Mouse (Mus musculus) liver, embryonic 16.5 days (tissue): ENCODE measurements around the gene Opcml. TPM values are rescaled to one million over a fixed set of nuclear protein-coding genes. Genes with fewer than 3 reads are reported as not detected.

Source experiments
- ATAC-seq: fragments of 200-750 bp; cut with Nextera tagmentation; 2 replicates; pipeline ENCODE4 v1.8.0; 2017; ENCODE audit warnings: low read depth, mild to moderate bottlenecking, moderate number of reproducible peaks, moderate library complexity
- H3K27ac ChIP-seq: fragments of 300-500 bp; sonication (generic); 2 replicates; pipeline ENCODE4 v1.5.1; 2014; ENCODE audit warnings: mild to moderate bottlenecking, low read length
- H3K27me3 ChIP-seq: fragments of 300-500 bp; sonication (generic); 2 replicates; pipeline ENCODE4 v1.6.1; 2014; ENCODE audit warnings: low read depth, low read length, mixed read lengths; ENCODE audit not compliant: control insufficient read depth, insufficient read depth
- H3K36me3 ChIP-seq: fragments of 300-500 bp; sonication (generic); 2 replicates; pipeline ENCODE4 v1.6.1; 2014; ENCODE audit warnings: mild to moderate bottlenecking; ENCODE audit not compliant: control insufficient read depth, insufficient read depth
- H3K4me1 ChIP-seq: fragments of 300-500 bp; sonication (generic); 2 replicates; pipeline ENCODE4 v1.6.1; 2014; ENCODE audit warnings: low read depth, low read length, mixed read lengths; ENCODE audit not compliant: control insufficient read depth
- H3K4me2 ChIP-seq: fragments of 300-500 bp; sonication (generic); 2 replicates; pipeline ENCODE4 v1.6.1; 2014; ENCODE audit warnings: low read depth, low read length, mixed read lengths
- H3K4me3 ChIP-seq: fragments of 300-500 bp; sonication (generic); 2 replicates; pipeline ENCODE4 v1.5.1; 2014; ENCODE audit warnings: low read depth, mild to moderate bottlenecking, low read length
- H3K9ac ChIP-seq: fragments of 300-500 bp; sonication (generic); 2 replicates; pipeline ENCODE4 v1.6.1; 2014; ENCODE audit warnings: low read depth, low read length
- H3K9me3 ChIP-seq: fragments of 300-500 bp; sonication (generic); replicated peaks from 2 replicates; pipeline ENCODE4 v1.6.1; 2016; ENCODE audit warnings: low read length; ENCODE audit not compliant: control insufficient read depth
- WGBS: fragments of 180-500 bp; shearing (Covaris S2); extraction: QIAGEN DNeasy Blood & Tissue Kit; methylation state at CpG from one replicate; pipeline ENCODE4 v1.1.7; 2014; ENCODE audit not compliant: insufficient replicate concordance; 5-methylcytosine and 5-hydroxymethylcytosine counted together
- polyA plus RNA-seq: library from polyadenylated mRNA; unstranded; fragments of >200 nt; fragmentation: Nextera tagmentation; extraction: Ambion mirVana; gene quantifications from 2 replicates; pipeline ENCODE4 v1.2.1, GENCODE M21; 2015

Opcml gene
- polyA plus RNA-seq, 1 experiment from 2014 or later = 0.26 TPM

DNA sequence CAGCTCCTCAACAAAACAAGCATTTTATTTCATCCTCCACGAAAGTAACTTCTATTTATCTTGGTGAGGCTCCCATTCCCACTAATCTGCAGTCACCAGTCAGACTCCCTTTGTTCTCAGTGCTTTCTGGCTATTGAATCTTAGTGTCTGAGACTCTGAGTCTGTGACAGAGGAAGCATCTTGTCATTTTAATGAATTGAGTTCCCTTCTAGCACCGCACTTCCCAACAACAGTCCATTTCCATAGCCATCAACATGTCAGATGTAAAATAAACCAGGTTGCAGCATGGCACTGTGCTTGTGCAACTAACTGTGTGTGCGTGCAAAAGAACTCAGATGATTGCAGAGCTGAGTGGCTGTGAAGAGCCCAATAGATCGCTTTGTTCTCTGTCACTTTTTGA lies 680.9 kb downstream of the Opcml start:
- H3K9ac ChIP-seq = no peak overlapping the region
- H3K4me3 ChIP-seq = no peak overlapping the region
- H3K27ac ChIP-seq = no peak overlapping the region
- H3K9me3 ChIP-seq = no peaks in the 10 kb centered on the region
- no peaks in the 10 kb centered on the region for H3K36me3 ChIP-seq
- no peaks in the 10 kb centered on the region for H3K27me3 ChIP-seq
- ATAC-seq = no peak
- WGBS = 35% methylated on average over 4 of the region's 4 CpGs
- H3K4me2 ChIP-seq = no peak overlapping the region
- H3K4me1 ChIP-seq = no peaks in the 10 kb centered on the region

DNA sequence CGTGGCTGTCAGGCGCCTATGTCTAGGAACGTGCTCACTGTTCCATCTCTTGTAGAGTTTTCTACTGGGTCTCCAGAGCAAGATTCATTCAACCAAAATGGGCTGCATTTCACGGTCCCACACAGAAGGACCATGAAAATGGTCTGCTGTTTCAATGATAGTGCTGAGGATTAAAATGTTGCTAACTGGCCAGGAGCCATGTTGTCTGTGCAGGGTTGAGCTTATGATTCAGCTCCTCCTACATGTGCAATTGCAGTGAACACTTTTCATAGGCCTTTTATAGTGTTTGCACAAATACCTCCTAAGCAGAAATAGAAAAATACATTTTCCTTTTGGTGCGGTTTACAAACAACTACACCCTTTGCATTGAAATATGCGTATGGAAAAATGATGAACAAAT lies 684.0 kb downstream of the Opcml start:
- no peak overlapping the region for H3K4me2 ChIP-seq
- H3K36me3 ChIP-seq = no peaks in the 10 kb centered on the region
- no peak overlapping the region for H3K27ac ChIP-seq
- H3K4me3 ChIP-seq = no peak overlapping the region
- no peaks in the 10 kb centered on the region for H3K9me3 ChIP-seq
- H3K9ac ChIP-seq = no peak overlapping the region
- no peaks in the 10 kb centered on the region for H3K27me3 ChIP-seq
- ATAC-seq = no peak
- WGBS = 68% methylated on average over 6 of the region's 6 CpGs
- H3K4me1 ChIP-seq = no peaks in the 10 kb centered on the region

DNA sequence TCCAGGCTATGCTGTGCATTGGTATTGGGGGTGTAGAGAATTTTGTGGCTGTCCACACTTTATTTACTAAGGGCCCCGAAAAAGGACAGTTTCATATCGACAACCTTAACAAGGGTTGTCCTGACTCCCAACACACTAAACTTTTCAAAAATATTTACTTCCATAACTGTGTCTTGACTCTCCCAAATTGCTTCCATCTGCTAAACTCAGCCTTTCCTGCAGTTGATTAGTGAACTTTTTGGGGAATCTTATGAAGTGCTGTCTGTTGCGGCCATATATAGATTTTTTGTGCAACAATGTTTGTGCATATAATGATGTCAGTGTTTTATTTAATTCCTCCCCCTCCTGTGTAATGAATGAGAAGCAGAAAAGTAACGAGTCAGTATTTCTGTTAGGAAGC lies 690.7 kb downstream of the Opcml start:
- Histone ChIP-seq H3K4me2 (no peak overlapping the region), H3K4me1 (no peaks in the 10 kb centered on the region), H3K36me3 (no peaks in the 10 kb centered on the region), H3K4me3 (no peak overlapping the region), H3K27ac (no peak overlapping the region), H3K27me3 (no peaks in the 10 kb centered on the region), H3K9me3 (no peaks in the 10 kb centered on the region), H3K9ac (no peak overlapping the region)
- no peak for ATAC-seq
- WGBS = 64% methylated on average over 4 of the region's 4 CpGs

DNA sequence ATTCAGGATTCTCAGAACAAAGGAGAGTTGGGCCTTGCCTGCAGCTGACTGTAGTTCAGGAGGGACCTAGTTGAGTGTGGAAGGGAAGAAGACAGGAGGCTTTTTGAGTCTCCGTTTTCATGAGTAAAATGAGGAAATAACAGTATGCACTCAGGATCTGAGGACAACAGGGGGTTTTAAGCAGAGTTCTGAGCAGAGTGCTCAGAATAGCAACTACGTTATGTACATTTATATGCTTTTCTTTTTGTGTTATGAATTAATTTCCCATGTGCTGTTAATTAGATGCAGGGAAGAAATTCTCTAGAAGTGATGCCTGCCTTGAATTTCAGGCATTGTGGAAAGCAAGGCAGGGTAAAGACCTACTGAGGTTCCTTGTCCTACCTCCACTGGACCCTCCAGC lies 697.9 kb downstream of the Opcml start:
- Histone ChIP-seq H3K4me3 (no peak overlapping the region), H3K27me3 (no peaks in the 10 kb centered on the region), H3K9ac (no peak overlapping the region), H3K27ac (no peak overlapping the region), H3K36me3 (no peaks in the 10 kb centered on the region), H3K4me1 (no peaks in the 10 kb centered on the region), H3K9me3 (no peaks in the 10 kb centered on the region), H3K4me2 (no peak overlapping the region)
- 40% methylated on average over 2 of the region's 2 CpGs for WGBS
- no peak for ATAC-seq

DNA sequence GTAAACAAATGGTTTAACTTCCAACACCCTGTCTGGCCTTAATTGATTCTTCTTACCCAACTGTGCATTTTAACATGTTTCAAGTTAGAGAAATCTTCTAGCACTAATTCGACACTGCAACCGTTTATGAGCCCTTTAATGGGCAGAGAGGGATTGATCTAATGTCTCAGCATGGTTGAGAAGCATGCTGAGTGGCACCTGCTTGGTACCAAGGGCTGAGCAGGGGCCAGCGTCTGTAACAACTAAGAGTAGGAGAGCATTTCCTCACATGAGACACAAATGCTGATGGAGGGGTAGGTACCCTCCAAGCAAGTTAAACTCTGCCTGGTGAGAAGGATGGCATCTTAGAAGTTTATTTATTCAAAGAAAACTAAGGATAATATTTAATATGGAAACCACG lies 699.3 kb downstream of the Opcml start:
- H3K4me1 ChIP-seq = no peaks in the 10 kb centered on the region
- no peak overlapping the region for H3K27ac ChIP-seq
- no peaks in the 10 kb centered on the region for H3K36me3 ChIP-seq
- H3K4me3 ChIP-seq = no peak overlapping the region
- 42% methylated on average over 4 of the region's 4 CpGs for WGBS
- no peaks in the 10 kb centered on the region for H3K9me3 ChIP-seq
- no peak for ATAC-seq
- H3K9ac ChIP-seq = no peak overlapping the region
- H3K4me2 ChIP-seq = no peak overlapping the region
- no peaks in the 10 kb centered on the region for H3K27me3 ChIP-seq

DNA sequence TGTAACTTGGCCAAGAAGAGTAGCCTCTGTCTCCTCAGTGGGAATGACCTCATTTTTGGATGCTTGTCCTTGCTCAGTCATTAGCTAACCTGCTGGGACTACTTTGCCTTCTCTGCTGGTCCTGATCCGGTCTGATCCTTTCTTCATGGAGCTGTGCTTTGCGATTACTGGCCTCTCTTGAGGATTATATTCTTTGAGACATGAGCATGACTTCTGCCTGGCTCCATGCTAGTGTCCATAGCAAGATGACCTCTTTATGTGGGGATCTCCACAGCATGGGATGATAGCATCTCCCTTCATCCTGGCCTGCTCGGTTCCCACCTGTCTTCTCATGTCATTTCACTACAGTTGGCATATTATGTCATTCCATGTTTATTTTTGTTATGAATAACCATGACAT lies 699.8 kb downstream of the Opcml start:
- WGBS = 63% methylated on average over 3 of the region's 3 CpGs
- Histone ChIP-seq H3K4me1 (no peaks in the 10 kb centered on the region), H3K36me3 (no peaks in the 10 kb centered on the region), H3K9ac (no peak overlapping the region), H3K4me2 (no peak overlapping the region), H3K9me3 (no peaks in the 10 kb centered on the region), H3K27ac (no peak overlapping the region), H3K4me3 (no peak overlapping the region), H3K27me3 (no peaks in the 10 kb centered on the region)
- no peak for ATAC-seq

DNA sequence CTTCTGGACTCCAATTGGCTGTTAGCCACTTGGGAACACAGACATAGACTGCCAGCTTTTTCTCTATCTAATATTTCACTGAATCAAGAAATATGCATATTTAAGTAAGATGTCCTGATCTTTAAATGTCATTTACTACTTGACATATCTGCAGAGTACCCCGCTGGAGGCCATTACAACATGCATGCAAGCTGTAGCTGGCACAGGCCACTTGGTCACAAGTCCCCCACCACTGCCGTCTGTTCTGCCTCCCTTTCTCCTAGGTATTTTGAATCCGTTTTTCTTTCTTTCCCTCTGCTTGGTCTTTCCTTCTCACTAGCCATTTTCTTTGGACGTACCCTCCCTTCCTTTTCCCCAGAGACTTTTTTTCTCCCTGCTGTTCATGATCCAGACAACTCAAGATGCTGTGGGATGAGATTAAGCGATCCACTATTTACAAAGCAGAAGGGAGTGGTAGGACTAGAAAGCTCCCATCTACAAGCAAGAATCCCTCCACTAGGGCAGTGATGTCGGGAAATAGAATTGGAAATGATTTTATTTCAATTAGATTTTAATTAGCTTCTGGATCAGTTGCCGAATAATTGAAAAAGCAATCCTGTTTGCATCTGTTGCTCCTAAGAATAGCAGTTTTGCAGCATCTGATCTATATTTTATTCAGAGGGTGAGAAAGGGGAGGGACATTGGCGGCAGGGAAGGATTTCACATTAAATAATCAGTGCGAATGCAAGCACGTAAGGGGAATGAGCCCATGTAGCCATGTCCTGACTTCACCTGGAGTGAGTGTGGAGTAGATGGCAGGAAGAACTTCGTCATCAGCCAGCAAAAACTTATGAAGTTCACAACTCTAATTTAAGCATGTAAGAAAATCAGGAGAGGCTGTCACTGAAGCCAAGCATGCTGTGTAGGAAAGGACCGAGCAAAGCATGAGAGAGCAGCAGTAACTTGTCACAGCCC lies 709.5 kb downstream of the Opcml start:
- Histone ChIP-seq H3K27ac (no peak overlapping the region), H3K4me2 (no peak overlapping the region), H3K9me3 (no peaks in the 10 kb centered on the region), H3K4me3 (no peak overlapping the region), H3K4me1 (no peaks in the 10 kb centered on the region), H3K27me3 (no peaks in the 10 kb centered on the region), H3K36me3 (no peaks in the 10 kb centered on the region), H3K9ac (no peak overlapping the region)
- no peak for ATAC-seq
- 55% methylated on average over 12 of the region's 12 CpGs for WGBS

DNA sequence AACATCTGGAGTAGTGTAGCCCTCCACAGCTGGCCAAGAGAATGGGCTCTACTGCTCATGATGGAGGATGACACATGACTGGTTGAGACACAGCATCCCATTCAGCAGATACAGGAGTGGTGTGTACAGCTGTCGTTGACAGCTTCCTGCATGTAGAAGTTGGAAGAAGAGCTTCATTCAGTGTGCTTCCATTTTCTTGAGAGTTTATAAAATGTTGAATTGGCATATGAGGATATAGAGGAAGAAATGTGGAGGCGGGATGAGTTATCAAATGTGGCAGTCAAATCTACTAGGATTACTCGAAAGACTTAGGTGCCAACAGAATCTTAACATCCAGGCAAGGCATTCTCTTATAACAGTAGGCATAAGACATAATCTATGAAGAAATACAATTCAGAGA lies 723.3 kb downstream of the Opcml start:
- H3K36me3 ChIP-seq = no peaks in the 10 kb centered on the region
- ATAC-seq = no peak

DNA sequence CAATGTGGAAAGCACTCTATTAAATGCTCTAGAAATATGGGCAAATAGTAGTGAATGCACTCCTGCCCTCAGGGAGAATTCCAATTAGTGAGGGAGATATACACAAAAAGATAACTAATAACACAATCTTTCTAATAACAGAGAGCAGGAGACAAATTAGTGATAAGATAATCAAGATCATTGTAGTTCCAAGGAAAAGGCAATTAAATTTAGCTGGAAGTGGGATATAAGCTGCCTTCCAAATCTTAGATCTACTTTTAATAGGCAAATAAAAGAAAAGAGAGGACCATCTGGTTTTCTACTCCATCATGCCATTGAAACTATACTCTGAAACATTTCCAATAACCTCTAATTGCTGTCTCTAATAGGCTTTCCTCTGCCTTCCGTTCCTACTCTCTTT lies 742.6 kb downstream of the Opcml start:
- 66% methylated on average over 1 of the region's 1 CpGs for WGBS
- H3K4me3 ChIP-seq = no peak overlapping the region
- H3K27me3 ChIP-seq = no peaks in the 10 kb centered on the region
- no peak overlapping the region for H3K4me2 ChIP-seq
- no peak for ATAC-seq
- no peak overlapping the region for H3K9ac ChIP-seq
- no peaks in the 10 kb centered on the region for H3K9me3 ChIP-seq
- H3K27ac ChIP-seq = no peak overlapping the region
- H3K4me1 ChIP-seq = no peaks in the 10 kb centered on the region
- H3K36me3 ChIP-seq = no peaks in the 10 kb centered on the region

More for the DNA sequence above, 723.3 kb downstream of the Opcml start:
- no peak overlapping the region for H3K4me3 ChIP-seq
- no peaks in the 10 kb centered on the region for H3K27me3 ChIP-seq
- no peak overlapping the region for H3K4me2 ChIP-seq
- no peak overlapping the region for H3K27ac ChIP-seq
- WGBS = 61% methylated on average over 3 of the region's 3 CpGs
- H3K4me1 ChIP-seq = no peaks in the 10 kb centered on the region
- no peaks in the 10 kb centered on the region for H3K9me3 ChIP-seq
- H3K9ac ChIP-seq = no peak overlapping the region
